Comparison of ENCODE assay signal across 11 mouse cellular contexts in genomic region chr12:9575158-9576042, GRCm38 (mm10). TPM values are rescaled to one million over a fixed set of nuclear protein-coding genes. Genes with fewer than 3 reads are reported as not detected.
DNase-seq lines count a peak whose midpoint lies in the region; ATAC-seq and TF ChIP-seq lines count a peak whose summit lies in the region.
"Had no signal": no experiment of that assay in that cellular context is flagged by ENCODE, and none has a peak within 500 bp of the region (broad histone marks: within the 10 kb centered on the region; RNA-seq: fewer than 3 reads in every experiment).

No protein-coding gene starts in this region.

- H3K27ac ChIP-seq in forebrain, embryonic 10.5 days = no peak overlapping the region
- no peak overlapping the region for H3K27ac ChIP-seq in forebrain, embryonic 12.5 days
- H3K27ac ChIP-seq in lung, postnatal 0 days (ENCODE audit: low read length) = no peak overlapping the region
- no peak overlapping the region for H3K27ac ChIP-seq in intestine, embryonic 16.5 days (ENCODE audit: low read length)
- H3K27ac ChIP-seq in stomach, embryonic 14.5 days (ENCODE audit: low read length) = peak overlapping the region; percentile 73; the same call in 1 of the 2 replicates

- H3K9me3 ChIP-seq in forebrain, embryonic 10.5 days = no peaks in the 10 kb centered on the region
- H3K9me3 ChIP-seq in forebrain, embryonic 12.5 days = no peaks in the 10 kb centered on the region
- H3K9me3 ChIP-seq in lung, postnatal 0 days (ENCODE audit: low read length) = no peaks in the 10 kb centered on the region
- H3K9me3 ChIP-seq in intestine, embryonic 16.5 days (ENCODE audit: control insufficient read depth, low read length) = no peaks in the 10 kb centered on the region
- no peaks in the 10 kb centered on the region for H3K9me3 ChIP-seq in stomach, embryonic 14.5 days (ENCODE audit: control insufficient read depth, low read depth, low read length)

- H3K4me2 ChIP-seq in forebrain, embryonic 12.5 days = no peak overlapping the region; the same call in 1 of the 2 replicates
- H3K4me2 ChIP-seq in lung, postnatal 0 days (replicated peaks; ENCODE audit: low read depth, low read length) = peak overlapping the region; percentile 72
- no peak overlapping the region for H3K4me2 ChIP-seq in intestine, embryonic 16.5 days (ENCODE audit: low read depth, low read length)
- peak overlapping the region; percentile 53 for H3K4me2 ChIP-seq in stomach, embryonic 14.5 days (replicated peaks; ENCODE audit: low read depth, low read length)

- ATAC-seq in forebrain, embryonic 12.5 days (ENCODE audit: low FRiP score) = no peak
- no peak for ATAC-seq in lung, postnatal 0 days
- ATAC-seq in intestine, embryonic 16.5 days = no peak
- ATAC-seq in stomach, embryonic 14.5 days (ENCODE audit: insufficient number of reproducible peaks, insufficient read depth, low FRiP score, low read depth) = no peak

- H3K9ac ChIP-seq in forebrain, embryonic 12.5 days = no peak overlapping the region
- H3K9ac ChIP-seq in lung, postnatal 0 days (replicated peaks; ENCODE audit: low read depth) = no peak overlapping the region
- H3K9ac ChIP-seq in intestine, embryonic 16.5 days (ENCODE audit: low read depth, low read length) = peak overlapping the region; percentile 59
- H3K9ac ChIP-seq in stomach, embryonic 14.5 days (replicated peaks; ENCODE audit: low read depth, low read length) = peak overlapping the region; percentile 60

- peaks cover 37% of the 10 kb centered on the region for H3K4me1 ChIP-seq in forebrain, embryonic 10.5 days
- H3K4me1 ChIP-seq in forebrain, embryonic 12.5 days = peaks cover 22% of the 10 kb centered on the region; the same call in 1 of the 2 replicates
- 0 out of 2 replicates have a peak, but pooled peaks cover 9% of the 10 kb centered on the region for H3K4me1 ChIP-seq in lung, postnatal 0 days (ENCODE audit: insufficient read depth, low read depth, low read length)
- peaks cover 3% of the 10 kb centered on the region for H3K4me1 ChIP-seq in intestine, embryonic 16.5 days (ENCODE audit: control insufficient read depth, insufficient read depth, low read length)
- peaks cover 36% of the 10 kb centered on the region for H3K4me1 ChIP-seq in stomach, embryonic 14.5 days (ENCODE audit: control insufficient read depth, insufficient read depth, low read length)

- under 1% methylated on average over 21 of the region's 21 CpGs for WGBS in forebrain, embryonic 10.5 days
- 1% methylated on average over 21 of the region's 21 CpGs for WGBS in forebrain, embryonic 12.5 days
- 11% methylated on average over 21 of the region's 21 CpGs for WGBS in lung, postnatal 0 days
- 6% methylated on average over 21 of the region's 21 CpGs for WGBS in intestine, embryonic 16.5 days
- 4% methylated on average over 21 of the region's 21 CpGs for WGBS in stomach, embryonic 14.5 days

- TF ChIP-seq EP300 in lung, postnatal 0 days (IDR thresholded peaks at IDR 0.05) = no peak

- peak overlapping the region; percentile 54; the same call in 1 of the 2 replicates for H3K4me3 ChIP-seq in forebrain, embryonic 10.5 days
- no peak overlapping the region; the same call in 1 of the 2 replicates for H3K4me3 ChIP-seq in forebrain, embryonic 12.5 days (replicated peaks)
- H3K4me3 ChIP-seq in lung, postnatal 0 days (ENCODE audit: low read depth, low read length) = peak overlapping the region; percentile 49
- peak overlapping the region; percentile 51 for H3K4me3 ChIP-seq in intestine, embryonic 16.5 days (ENCODE audit: low read length)
- H3K4me3 ChIP-seq in stomach, embryonic 14.5 days (ENCODE audit: low read depth, low read length) = peak overlapping the region; percentile 58

- peak; percentile 23 for DNase-seq in forebrain, embryonic 10.5 days (ENCODE audit: extremely low spot score, low spot score)
- DNase-seq in lung, postnatal 0 days (ENCODE audit: low spot score) = no peak
- no peak for DNase-seq in lung, adult 18-20 months
- no peak for DNase-seq in layer of hippocampus, adult 18-20 months (ENCODE audit: low spot score in 2 of 2)
- no peak for DNase-seq in cerebellum, adult 18-20 months
- DNase-seq: cerebellum, adult 9-10 months; gastrocnemius, postnatal 36 days; thymus, adult 2 months had no signal

- peaks cover 100% of the 10 kb centered on the region for H3K27me3 ChIP-seq in forebrain, embryonic 10.5 days (ENCODE audit: poor library complexity, severe bottlenecking)
- peaks cover 100% of the 10 kb centered on the region for H3K27me3 ChIP-seq in forebrain, embryonic 12.5 days
- H3K27me3 ChIP-seq in lung, postnatal 0 days (replicated peaks; ENCODE audit: insufficient read depth, low read length) = peaks cover 54% of the 10 kb centered on the region
- H3K27me3 ChIP-seq in intestine, embryonic 16.5 days (replicated peaks; ENCODE audit: control insufficient read depth, insufficient read depth, low read length) = peaks cover 70% of the 10 kb centered on the region
- H3K27me3 ChIP-seq in stomach, embryonic 14.5 days (ENCODE audit: control insufficient read depth, insufficient read depth, low read length) = no peaks in the 10 kb centered on the region

- no peaks in the 10 kb centered on the region for H3K36me3 ChIP-seq in forebrain, embryonic 10.5 days (replicated peaks)
- no peaks in the 10 kb centered on the region for H3K36me3 ChIP-seq in forebrain, embryonic 12.5 days (replicated peaks)
- H3K36me3 ChIP-seq in lung, postnatal 0 days (ENCODE audit: insufficient read depth, low read length) = no peaks in the 10 kb centered on the region
- H3K36me3 ChIP-seq in intestine, embryonic 16.5 days (ENCODE audit: control insufficient read depth, insufficient read depth, low read length) = no peaks in the 10 kb centered on the region
- H3K36me3 ChIP-seq in stomach, embryonic 14.5 days (ENCODE audit: control insufficient read depth, insufficient read depth, low read length) = peaks cover 3% of the 10 kb centered on the region; the same call in 1 of the 2 replicates

- no peak for TF ChIP-seq CTCF in lung, postnatal 0 days (IDR thresholded peaks at IDR 0.05)

RNA-seq across cellular contexts. Expression of gene Osr1, which starts 5.5 kb away (rescaled TPM):
- 2.3 and 3.4 TPM in 2 replicates for polyA plus RNA-seq in forebrain, embryonic 10.5 days (2016; fragmentation: Nextera tagmentation; extraction: Ambion mirVana)
- polyA plus RNA-seq in forebrain, embryonic 12.5 days (2016; fragmentation: Nextera tagmentation; extraction: Ambion mirVana) = 6.5 and 9.0 TPM in 2 replicates
- 8.2 and 10.8 TPM in 2 replicates for polyA plus RNA-seq in lung, postnatal 0 days (2015; fragmentation: Nextera tagmentation; extraction: Ambion mirVana)
- 23.4 and 26.3 TPM in 2 replicates for polyA plus RNA-seq in intestine, embryonic 16.5 days (2015; fragmentation: Nextera tagmentation; extraction: Ambion mirVana)
- 80.6 and 84.6 TPM in 2 replicates for polyA plus RNA-seq in stomach, embryonic 14.5 days (2014; fragmentation: Nextera tagmentation; extraction: Ambion mirVana)
- total RNA-seq in layer of hippocampus, adult 18-20 months (2021) = 1 to 10 TPM; 3.1 to 3.8 TPM

Comparison
In these comparisons a context has a peak if more than half of its experiments do, and no peak if none do; other contexts are left out.
1. H3K4me2 ChIP-seq: peak in lung, postnatal 0 days (single experiment) and stomach, embryonic 14.5 days (single experiment); none in forebrain, embryonic 12.5 days (single experiment) and intestine, embryonic 16.5 days (single experiment).
2. H3K9ac ChIP-seq: peak in intestine, embryonic 16.5 days (single experiment) and stomach, embryonic 14.5 days (single experiment); none in forebrain, embryonic 12.5 days (single experiment) and lung, postnatal 0 days (single experiment).